Mouse (Mus musculus) layer of hippocampus, adult 9-11 months (tissue): ENCODE data around the gene Mc1r.

Experiments used
- DNase-seq: peaks from one replicate; pipeline ENCODE4 v3.0.0; 2022

The Mc1r gene

DNA sequence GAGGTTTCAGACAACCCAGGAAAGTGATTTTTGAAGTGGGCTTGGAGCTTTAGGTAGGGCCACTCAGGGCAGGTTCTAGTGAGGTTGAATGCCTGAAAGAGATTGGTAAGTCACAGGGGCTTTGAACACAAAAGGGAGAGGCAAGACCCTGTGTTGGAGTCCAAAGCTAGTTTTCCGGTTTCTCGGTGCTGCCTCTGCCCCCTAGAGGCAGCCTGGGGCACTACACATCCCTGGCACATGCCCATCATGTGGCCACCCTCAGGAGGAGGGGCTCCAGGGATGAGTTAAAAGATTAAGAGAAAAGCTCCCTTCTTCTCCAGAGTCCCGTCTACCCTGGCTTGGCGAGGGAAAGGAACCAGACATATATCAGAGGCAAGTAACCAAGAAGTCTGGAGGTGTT is at the start of gene Mc1r:
Mc1r (plus strand) TSS at position 322 of the 400 bp plus-strand sequence.
- peak; percentile 57 for DNase-seq

DNA sequence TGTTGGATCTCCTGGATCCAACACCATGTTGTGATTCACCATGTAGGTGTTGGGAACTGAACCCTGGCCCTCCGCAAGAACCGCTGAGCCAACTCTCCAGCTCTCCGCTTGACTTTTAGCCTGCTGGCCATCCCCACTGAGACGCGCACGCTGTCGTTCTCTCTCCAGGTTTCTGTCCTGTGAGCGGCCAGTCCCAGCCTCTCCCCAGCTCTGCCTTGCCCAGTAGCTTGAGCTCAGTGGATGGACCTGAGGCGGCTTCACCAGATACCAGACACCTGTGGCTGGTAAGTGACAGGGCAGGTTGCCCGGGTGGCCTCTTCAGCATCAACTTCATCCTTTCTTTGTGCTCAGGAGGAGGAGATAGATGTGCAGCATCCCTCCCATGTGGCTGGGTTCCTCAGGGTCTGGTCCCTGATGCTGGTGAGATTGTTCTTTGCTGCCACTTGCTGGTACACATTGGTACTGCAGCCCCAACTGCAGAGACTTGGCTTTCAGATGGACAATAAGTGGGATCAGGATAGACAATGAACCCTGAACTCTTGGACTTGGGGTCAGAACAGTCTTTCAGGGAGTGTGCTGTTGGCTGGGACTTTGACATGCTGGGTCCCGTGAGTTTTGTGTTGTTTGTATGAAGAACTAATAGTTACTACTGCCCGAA is 45.7 kb upstream of the Mc1r start:
- DNase-seq: peak; percentile 67

DNA sequence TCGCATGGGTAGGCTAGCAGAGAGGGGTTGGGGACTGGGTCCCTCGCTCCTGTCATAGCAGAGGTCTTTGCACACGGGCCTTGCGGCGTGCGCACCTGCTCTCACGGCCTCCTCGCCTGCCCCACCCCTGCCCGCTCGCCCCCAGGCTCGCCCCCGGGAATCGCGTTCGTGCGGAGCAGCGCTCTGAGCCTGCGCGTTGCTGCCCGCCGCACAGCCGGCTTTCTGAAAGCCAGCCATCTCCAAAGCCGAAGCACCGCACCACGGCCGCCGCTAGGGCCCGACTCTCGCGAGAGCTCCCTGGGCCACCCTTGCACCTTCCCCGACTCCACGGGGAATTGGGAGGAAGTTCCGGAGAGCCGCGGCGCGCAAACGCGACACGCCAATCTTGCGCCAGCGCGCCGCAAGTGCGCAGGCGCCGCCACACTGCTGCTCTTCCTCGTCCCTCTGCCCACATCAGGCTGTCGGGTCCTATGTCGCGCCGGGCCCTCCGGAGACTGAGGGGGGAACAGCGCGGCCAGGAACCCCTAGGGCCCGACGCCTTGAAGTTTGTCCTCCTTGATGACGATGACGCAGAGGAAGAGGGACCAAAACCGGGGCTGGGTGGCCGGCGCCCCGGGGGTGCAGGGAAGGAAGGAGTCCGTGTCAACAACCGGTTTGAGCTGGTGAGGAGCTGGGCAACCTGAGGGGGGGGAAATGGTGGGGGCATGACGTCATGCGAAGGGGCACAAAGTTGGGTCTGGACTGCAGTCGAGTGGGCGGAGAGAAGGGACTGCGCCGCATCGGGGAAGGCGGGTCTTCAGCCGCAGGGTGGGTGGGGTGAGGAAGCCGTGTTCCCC is 33.3 kb upstream of the Mc1r start, which contains the start of gene Tcf25:
Tcf25 (plus strand) TSS at position 351 of the 836 bp plus-strand sequence.
- DNase-seq: peak; percentile 96

DNA sequence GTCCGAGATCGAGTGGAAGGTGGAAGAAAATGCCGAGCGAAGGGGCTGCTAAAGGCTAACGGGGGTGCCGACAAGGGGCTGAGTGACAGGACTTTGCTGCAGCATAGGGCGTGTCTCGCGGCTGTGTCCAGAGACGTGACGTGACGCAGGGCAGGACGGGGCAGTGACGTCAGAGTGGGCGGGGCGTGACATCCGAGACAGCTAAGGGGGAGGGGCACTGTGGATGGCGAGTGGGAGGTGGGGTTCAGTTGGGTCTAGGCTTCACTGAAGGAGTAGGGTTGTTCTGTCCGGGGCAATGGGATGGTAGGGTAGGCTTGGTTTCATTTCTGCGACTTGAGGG is 32.7 kb upstream of the Mc1r start:
- peak; percentile 93 for DNase-seq

DNA sequence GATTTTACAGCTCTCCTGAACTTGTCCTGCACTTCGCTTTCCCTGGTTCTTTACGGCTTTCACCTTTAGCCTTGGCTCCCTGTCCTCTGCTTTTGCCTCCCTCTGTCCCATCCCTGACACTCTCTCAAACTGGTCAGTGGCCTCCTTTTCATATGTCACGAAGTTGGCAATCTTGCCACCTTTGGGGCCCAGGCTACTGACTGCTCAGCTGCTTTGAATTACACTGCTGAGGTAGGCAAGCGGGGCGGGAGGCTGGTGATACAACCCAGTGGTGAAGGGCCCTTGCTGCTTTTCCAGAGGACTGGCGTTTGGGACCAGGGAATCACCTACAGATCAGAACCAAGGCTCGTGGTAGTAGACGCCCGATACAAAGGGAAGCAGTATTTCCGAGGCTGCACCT is 31.2 kb upstream of the Mc1r start:
- DNase-seq: no peak

- DNase-seq: no peak
Observed at GRCm38 (mm10) chr8:123376106-123376505, 30.8 kb upstream of the Mc1r start.

- no peak for DNase-seq
Observed at GRCm38 (mm10) chr8:123381711-123382110, 25.2 kb upstream of the Mc1r start.

DNA sequence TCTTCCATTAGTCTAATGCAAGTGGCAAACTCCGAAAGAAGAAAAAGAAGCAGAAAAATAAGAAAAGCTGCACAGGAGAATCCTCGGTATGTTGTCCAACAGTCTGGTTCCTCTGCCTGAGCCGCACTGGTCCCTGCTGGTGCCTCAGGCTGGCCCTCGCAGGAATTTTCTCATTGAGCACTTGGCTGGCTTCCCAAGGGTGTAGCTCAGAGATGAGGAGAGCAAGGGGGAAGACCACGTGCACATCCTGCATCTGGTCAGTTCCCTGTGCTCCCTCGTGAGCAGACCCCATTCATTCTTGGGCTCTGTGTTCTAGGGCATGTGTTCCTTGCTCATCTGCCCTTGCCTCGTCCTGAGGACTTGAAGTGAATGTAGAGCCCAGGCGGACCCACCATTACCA is 24.4 kb upstream of the Mc1r start:
- DNase-seq: no peak

GRCm38 (mm10) chr8:123384883-123385540 is 21.9 kb upstream of the Mc1r start:
- no peak for DNase-seq

GRCm38 (mm10) chr8:123387041-123387440 is 19.9 kb upstream of the Mc1r start:
- DNase-seq: no peak

DNA sequence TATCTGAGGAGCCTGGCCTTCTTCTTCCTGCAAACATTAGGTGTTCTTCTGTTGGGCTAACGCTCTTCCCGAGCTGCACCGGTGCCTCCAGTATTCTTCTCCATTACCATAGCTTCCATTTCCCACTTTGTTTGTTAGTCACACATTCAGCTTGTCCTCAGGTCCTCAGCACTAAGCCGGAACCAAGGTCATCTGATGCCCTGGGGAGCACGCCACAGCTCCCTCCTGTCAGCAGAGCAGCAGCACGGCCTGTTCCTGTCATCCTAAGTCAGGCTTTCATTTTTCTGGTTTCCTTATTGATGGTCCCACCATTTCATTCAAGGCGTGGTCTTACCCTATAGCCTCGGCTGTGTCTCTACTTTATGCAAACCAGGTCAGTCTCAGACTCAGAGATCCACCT is 19.1 kb upstream of the Mc1r start:
- DNase-seq: no peak

DNA sequence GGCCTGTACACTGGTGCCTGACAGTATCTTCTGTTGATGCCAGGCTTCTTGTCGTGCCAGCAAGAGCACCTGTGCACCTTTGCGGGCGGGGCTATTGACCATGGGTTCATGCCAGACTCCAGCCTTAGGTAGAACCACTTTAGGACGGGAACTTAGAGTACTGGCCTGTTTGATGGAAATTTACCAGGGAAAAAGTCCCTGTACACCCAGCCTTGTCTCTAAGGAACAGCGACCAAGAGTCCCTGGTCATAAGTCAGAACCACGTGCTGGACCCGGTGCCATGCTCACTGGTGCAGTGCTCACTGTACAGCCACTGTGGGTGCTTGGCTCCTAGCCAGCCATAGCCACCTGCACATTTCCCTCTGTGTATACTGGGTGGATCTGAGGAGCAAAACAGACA is 17.9 kb upstream of the Mc1r start:
- DNase-seq: no peak

- no peak for DNase-seq
Observed at GRCm38 (mm10) chr8:123398308-123398707, 8.6 kb upstream of the Mc1r start.

- no peak for DNase-seq
Observed at GRCm38 (mm10) chr8:123401936-123402335, 5.0 kb upstream of the Mc1r start.

- DNase-seq: no peak
Observed at GRCm38 (mm10) chr8:123402730-123403326, 4.1 kb upstream of the Mc1r start.

- DNase-seq: no peak
Observed at GRCm38 (mm10) chr8:123404521-123404920, 2.4 kb upstream of the Mc1r start.

- no peak for DNase-seq
Observed at GRCm38 (mm10) chr8:123407612-123408011, 705 bp downstream of the Mc1r start.

GRCm38 (mm10) chr8:123408586-123409544 is 2.0 kb downstream of the Mc1r start:
- no peak for DNase-seq

GRCm38 (mm10) chr8:123410049-123410587 is 3.2 kb downstream of the Mc1r start:
- DNase-seq: peak; percentile 73

DNA sequence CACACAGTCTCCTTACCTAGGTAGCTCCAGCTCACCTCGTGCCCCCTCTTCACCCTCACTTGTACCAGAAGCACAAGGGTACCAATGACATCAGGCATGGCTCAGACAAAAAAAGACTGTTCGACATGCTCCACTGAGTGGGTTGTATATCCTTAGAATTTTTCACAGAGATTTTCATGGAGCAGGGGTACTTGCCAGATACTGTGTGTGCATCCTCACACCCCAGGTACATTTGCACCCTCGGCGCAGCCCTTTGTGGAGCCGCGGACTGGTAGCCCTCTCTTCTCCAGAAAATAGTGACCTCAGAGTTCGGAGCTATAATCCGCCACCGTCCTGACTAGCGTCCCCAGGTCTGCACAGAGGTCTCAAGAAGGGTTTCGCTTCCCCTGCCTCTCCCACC is 3.9 kb downstream of the Mc1r start:
- DNase-seq: no peak

GRCm38 (mm10) chr8:123411246-123411645 is 4.3 kb downstream of the Mc1r start, which contains the start of gene Tubb3:
TSS of gene Tubb3 (plus strand) at chr8:123411424.
- DNase-seq: peak; percentile 92

GRCm38 (mm10) chr8:123411781-123412327 is 4.9 kb downstream of the Mc1r start:
- DNase-seq: no peak
